Mouse (Mus musculus) stomach, embryonic 14.5 days (tissue): Measurements from ENCODE around the gene Defb43. TPM values are rescaled to one million over a fixed set of nuclear protein-coding genes. Genes with fewer than 3 reads are reported as not detected.

Source experiments
- ATAC-seq: fragments of 200-750 bp; cut with Nextera tagmentation; 2 replicates; pipeline ENCODE4 v1.8.0; 2017; ENCODE audit warnings: low read depth, moderate TSS enrichment; ENCODE audit not compliant: insufficient number of reproducible peaks, insufficient read depth, low FRiP score
- H3K27ac ChIP-seq: fragments of 300-500 bp; sonication (generic); 2 replicates; pipeline ENCODE4 v1.5.1; 2014; ENCODE audit warnings: mild to moderate bottlenecking, low read length, moderate library complexity, mixed read lengths
- H3K27me3 ChIP-seq: fragments of 300-500 bp; sonication (generic); 2 replicates; pipeline ENCODE4 v1.6.1; 2014; ENCODE audit warnings: low read length, control low read depth, mixed read lengths; ENCODE audit not compliant: control insufficient read depth, insufficient read depth
- H3K36me3 ChIP-seq: fragments of 300-500 bp; sonication (generic); 2 replicates; pipeline ENCODE4 v1.6.1; 2014; ENCODE audit warnings: mild to moderate bottlenecking, control low read depth, low read length, moderate library complexity, mixed read lengths; ENCODE audit not compliant: control insufficient read depth, insufficient read depth
- H3K4me1 ChIP-seq: fragments of 300-500 bp; sonication (generic); 2 replicates; pipeline ENCODE4 v1.6.1; 2014; ENCODE audit warnings: low read length, control low read depth, mixed read lengths; ENCODE audit not compliant: control insufficient read depth, insufficient read depth
- H3K4me2 ChIP-seq: fragments of 300-500 bp; sonication (generic); replicated peaks from 2 replicates; pipeline ENCODE4 v1.6.1; 2014; ENCODE audit warnings: low read depth, low read length, control low read depth
- H3K4me3 ChIP-seq: fragments of 300-500 bp; sonication (generic); 2 replicates; pipeline ENCODE4 v1.5.1; 2014; ENCODE audit warnings: low read depth, low read length, control low read depth
- H3K9ac ChIP-seq: fragments of 300-500 bp; sonication (generic); replicated peaks from 2 replicates; pipeline ENCODE4 v1.6.1; 2014; ENCODE audit warnings: low read depth, mild to moderate bottlenecking, control low read depth, low read length, moderate library complexity, mixed read lengths
- H3K9me3 ChIP-seq: fragments of 300-500 bp; sonication (generic); 2 replicates; pipeline ENCODE4 v1.6.1; 2016; ENCODE audit warnings: low read depth, low read length, control low read depth; ENCODE audit not compliant: control insufficient read depth
- WGBS: fragments of 180-500 bp; shearing (Covaris S2); extraction: QIAGEN DNeasy Blood & Tissue Kit; methylation state at CpG from one replicate; pipeline ENCODE4 v1.1.7; 2014; 5-methylcytosine and 5-hydroxymethylcytosine counted together
- polyA plus RNA-seq: library from polyadenylated mRNA; unstranded; fragments of >200 nt; fragmentation: Nextera tagmentation; extraction: Ambion mirVana; gene quantifications from 2 replicates; pipeline ENCODE4 v1.2.1, GENCODE M21; 2014

The Defb43 gene
- not detected in 2 replicates for polyA plus RNA-seq

GRCm38 (mm10) chr14:63011471-63011870, at the start of gene Defb43:
TSS of gene Defb43 (plus strand) at chr14:63011771.
- H3K27me3 ChIP-seq = no peaks in the 10 kb centered on the region
- 92% methylated on average over 5 of the region's 5 CpGs for WGBS
- ATAC-seq = no peak
- no peaks in the 10 kb centered on the region for H3K9me3 ChIP-seq
- no peak within 1 kb of the TSS for H3K9ac ChIP-seq
- H3K4me1 ChIP-seq = no peaks in the 10 kb centered on the region
- H3K36me3 ChIP-seq = no peaks in the 10 kb centered on the region
- no peak within 1 kb of the TSS for H3K4me3 ChIP-seq
- H3K4me2 ChIP-seq = no peak within 1 kb of the TSS
- H3K27ac ChIP-seq = no peak within 1 kb of the TSS

DNA sequence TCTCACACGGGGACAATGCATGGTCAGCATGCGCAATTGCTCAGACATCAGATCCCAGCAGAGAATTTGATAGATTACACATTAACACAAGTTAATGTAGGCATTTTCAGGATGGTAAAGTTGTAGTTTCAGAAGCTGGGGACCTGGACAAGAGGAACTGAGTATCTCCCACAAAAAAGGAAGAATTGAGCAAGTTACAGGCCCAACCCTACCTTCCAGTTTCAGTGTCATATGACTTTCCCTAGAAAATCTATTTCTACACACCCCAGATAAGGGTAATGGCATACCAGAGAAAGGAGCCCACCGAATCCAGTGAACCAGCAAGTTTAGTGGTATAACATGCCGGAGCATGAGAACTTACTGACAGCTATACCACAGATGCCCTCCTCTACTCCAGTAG, 47.9 kb upstream of the Defb43 start:
- Histone ChIP-seq H3K27me3 (no peaks in the 10 kb centered on the region), H3K4me2 (no peak overlapping the region), H3K27ac (no peak overlapping the region), H3K9me3 (no peaks in the 10 kb centered on the region), H3K36me3 (no peaks in the 10 kb centered on the region), H3K4me3 (no peak overlapping the region), H3K9ac (no peak overlapping the region), H3K4me1 (no peaks in the 10 kb centered on the region)
- WGBS = 86% methylated on average over 4 of the region's 4 CpGs
- ATAC-seq = no peak

GRCm38 (mm10) chr14:62965342-62965741, 46.2 kb upstream of the Defb43 start:
- Histone ChIP-seq H3K4me1 (no peaks in the 10 kb centered on the region), H3K36me3 (no peaks in the 10 kb centered on the region), H3K27ac (no peak overlapping the region), H3K9me3 (no peaks in the 10 kb centered on the region), H3K4me3 (no peak overlapping the region), H3K27me3 (no peaks in the 10 kb centered on the region), H3K9ac (no peak overlapping the region), H3K4me2 (peak overlapping the region; percentile 39; the same call in 1 of the 2 replicates)
- 85% methylated on average over 5 of the region's 5 CpGs for WGBS
- ATAC-seq = no peak

GRCm38 (mm10) chr14:62965811-62966520, 45.6 kb upstream of the Defb43 start:
- peak overlapping the region; percentile 39 for H3K4me2 ChIP-seq
- peak overlapping the region; percentile 18 for H3K4me3 ChIP-seq
- no peaks in the 10 kb centered on the region for H3K27me3 ChIP-seq
- H3K4me1 ChIP-seq = no peaks in the 10 kb centered on the region
- no peak overlapping the region for H3K9ac ChIP-seq
- no peak for ATAC-seq
- H3K27ac ChIP-seq = no peak overlapping the region
- 23% methylated on average over 15 of the region's 15 CpGs for WGBS
- H3K36me3 ChIP-seq = no peaks in the 10 kb centered on the region
- no peaks in the 10 kb centered on the region for H3K9me3 ChIP-seq

- 23% methylated on average over 5 of the region's 5 CpGs for WGBS
- Histone ChIP-seq H3K4me1 (no peaks in the 10 kb centered on the region), H3K4me2 (no peak overlapping the region), H3K36me3 (no peaks in the 10 kb centered on the region), H3K27ac (no peak overlapping the region), H3K9ac (no peak overlapping the region), H3K9me3 (no peaks in the 10 kb centered on the region), H3K4me3 (no peak overlapping the region), H3K27me3 (no peaks in the 10 kb centered on the region)
- ATAC-seq = no peak
Measured at GRCm38 (mm10) chr14:62975046-62975445, 36.5 kb upstream of the Defb43 start.

DNA sequence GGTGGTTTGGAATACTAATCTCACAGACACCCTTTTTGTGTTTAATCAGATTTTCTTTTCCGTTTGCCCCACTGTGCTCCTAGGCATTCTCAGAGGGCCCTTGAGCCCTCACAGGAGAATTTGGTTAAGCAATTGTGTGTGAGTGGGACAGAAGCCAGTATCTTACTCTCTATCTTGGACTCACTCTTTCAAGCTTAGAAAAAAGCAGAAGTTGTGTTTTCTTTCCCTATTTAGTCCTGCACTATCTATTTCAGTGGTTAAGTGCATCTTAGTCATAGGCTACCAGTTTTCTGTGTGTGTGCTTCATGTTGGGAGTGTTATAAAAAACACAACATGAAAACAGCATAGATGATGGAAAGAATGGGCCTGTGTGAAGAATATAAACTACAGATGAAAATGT, 31.8 kb upstream of the Defb43 start:
- ATAC-seq = no peak
- no peak overlapping the region for H3K27ac ChIP-seq
- no peak overlapping the region for H3K4me2 ChIP-seq
- H3K4me1 ChIP-seq = no peaks in the 10 kb centered on the region
- WGBS = 67% methylated on average over 1 of the region's 1 CpGs
- no peak overlapping the region for H3K9ac ChIP-seq
- H3K9me3 ChIP-seq = no peaks in the 10 kb centered on the region
- no peak overlapping the region for H3K4me3 ChIP-seq
- no peaks in the 10 kb centered on the region for H3K27me3 ChIP-seq
- no peaks in the 10 kb centered on the region for H3K36me3 ChIP-seq

- Histone ChIP-seq H3K4me2 (no peak within 1 kb of the TSS), H3K9ac (no peak within 1 kb of the TSS), H3K36me3 (no peaks in the 10 kb centered on the region), H3K4me3 (no peak within 1 kb of the TSS), H3K9me3 (no peaks in the 10 kb centered on the region), H3K27me3 (no peaks in the 10 kb centered on the region), H3K27ac (no peak within 1 kb of the TSS), H3K4me1 (no peaks in the 10 kb centered on the region)
- 53% methylated on average over 1 of the region's 1 CpGs for WGBS
- no peak for ATAC-seq
Measured at GRCm38 (mm10) chr14:62984410-62984809, 27.2 kb upstream of the Defb43 start, which contains the start of gene Defb48. TSS of gene Defb48 (minus strand) at chr14:62984510.

GRCm38 (mm10) chr14:62991271-62991670, 20.3 kb upstream of the Defb43 start:
- no peak overlapping the region for H3K27ac ChIP-seq
- 60% methylated on average over 3 of the region's 3 CpGs for WGBS
- ATAC-seq = no peak
- H3K4me1 ChIP-seq = no peaks in the 10 kb centered on the region
- no peak overlapping the region for H3K9ac ChIP-seq
- no peaks in the 10 kb centered on the region for H3K27me3 ChIP-seq
- H3K9me3 ChIP-seq = no peaks in the 10 kb centered on the region
- H3K36me3 ChIP-seq = no peaks in the 10 kb centered on the region
- H3K4me2 ChIP-seq = no peak overlapping the region
- no peak overlapping the region for H3K4me3 ChIP-seq
